Mouse (Mus musculus) 3T3-L1 (cell line): ENCODE results near the gene Cdx2.

Source experiments
- DNase-seq: peaks from one replicate; pipeline ENCODE4 v3.0.0-alpha.2; 2015; ENCODE audit warnings: low read depth, low spot score

Cdx2 gene

DNA sequence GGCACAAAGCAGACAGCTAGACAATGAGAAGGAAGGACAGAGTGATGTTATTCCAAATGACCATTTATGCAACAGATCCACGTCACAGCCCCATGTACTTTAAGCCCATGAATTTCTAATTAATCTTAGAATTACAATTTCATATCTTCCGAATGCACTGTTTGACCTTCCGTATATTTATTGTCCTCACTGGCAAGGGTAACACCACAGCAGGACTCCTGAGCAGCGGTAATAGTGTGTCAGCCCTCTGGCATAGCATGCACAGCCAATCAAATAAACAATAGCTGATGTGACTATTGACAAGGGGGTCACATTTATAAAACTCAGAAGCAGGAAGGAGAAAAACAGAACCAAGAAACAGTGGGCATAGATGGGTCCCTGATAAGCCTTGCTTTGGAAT lies 46.3 kb downstream of the Cdx2 start:
- DNase-seq, result no peak

DNA sequence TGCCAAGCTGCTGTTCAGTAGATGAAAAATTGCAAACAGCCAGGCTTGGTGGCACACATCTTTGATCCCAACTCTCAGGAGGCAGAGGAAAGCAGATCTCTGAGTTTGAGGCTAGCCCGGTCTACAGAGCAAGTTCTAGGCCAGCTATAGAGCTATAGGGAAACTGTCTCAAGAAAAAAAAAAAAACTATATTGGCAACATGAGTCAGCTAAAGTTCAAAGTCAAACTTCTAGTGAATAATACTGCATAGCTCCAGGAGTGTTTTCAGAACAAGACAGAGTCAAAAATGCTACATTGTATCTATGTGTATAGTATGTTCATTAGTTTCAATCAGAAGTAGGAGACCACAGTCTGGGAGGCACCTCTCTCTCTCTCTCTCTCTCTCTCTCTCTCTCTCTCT lies 46.9 kb downstream of the Cdx2 start:
- no peak for DNase-seq
